Mouse (Mus musculus) layer of hippocampus, postnatal 25 days (tissue): Measurements from ENCODE around the gene Gosr1. TPM values are rescaled to one million over a fixed set of nuclear protein-coding genes. Genes with fewer than 3 reads are reported as not detected.
"Not testable (repeated sequence)": the region's sequence is repeated elsewhere in the genome, so short reads cannot be mapped to it uniquely, and the experiment has no call there.

Source experiments
- DNase-seq, 2 experiments: peaks; one replicate each; pipeline ENCODE4 v3.0.0; 2022; ENCODE audit warnings: mixed read lengths in 2 of 2, low spot score in 1 of 2; ENCODE audit errors: extremely low spot score in 1 of 2
- total RNA-seq, 2 experiments: library from RNA; stranded (reverse); gene quantifications; 2 replicates each; pipeline ENCODE4 v1.2.3; 2021

Gene Gosr1
- total RNA-seq, 2 experiments from 2014 or later, result 50.1 to 58.1 TPM

- DNase-seq, result no peak
These were observed 24.3 kb downstream of the Gosr1 start for GRCm38 (mm10) chr11:76739125-76739524.

DNA sequence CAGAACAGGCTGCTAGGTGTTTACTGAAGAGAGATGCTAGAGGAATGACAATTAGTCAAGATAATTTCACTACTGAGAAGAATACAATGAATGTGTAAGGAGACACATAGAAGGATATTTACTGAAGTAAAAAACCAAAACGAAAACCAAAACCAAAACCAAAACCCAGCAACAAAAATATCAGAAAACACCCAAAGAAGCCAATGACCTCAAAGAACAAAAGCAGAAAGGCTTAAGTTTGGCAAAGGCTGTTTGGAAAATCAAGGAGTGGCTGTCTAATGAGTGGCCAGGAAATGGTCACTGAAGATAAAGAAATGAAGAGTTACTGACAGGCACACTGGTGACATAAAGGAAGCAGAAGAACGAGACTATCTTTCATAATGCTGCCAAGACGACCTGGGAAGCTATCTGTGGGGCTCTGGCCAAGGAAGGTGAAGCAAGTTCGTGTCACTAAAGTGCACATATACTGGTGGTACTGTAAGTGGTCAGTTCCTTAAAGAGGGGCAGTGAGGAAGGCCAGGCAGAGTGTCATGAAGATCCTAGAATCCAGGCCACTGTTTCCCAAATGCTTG is 27.5 kb downstream of the Gosr1 start:
- DNase-seq, result no peak

DNA sequence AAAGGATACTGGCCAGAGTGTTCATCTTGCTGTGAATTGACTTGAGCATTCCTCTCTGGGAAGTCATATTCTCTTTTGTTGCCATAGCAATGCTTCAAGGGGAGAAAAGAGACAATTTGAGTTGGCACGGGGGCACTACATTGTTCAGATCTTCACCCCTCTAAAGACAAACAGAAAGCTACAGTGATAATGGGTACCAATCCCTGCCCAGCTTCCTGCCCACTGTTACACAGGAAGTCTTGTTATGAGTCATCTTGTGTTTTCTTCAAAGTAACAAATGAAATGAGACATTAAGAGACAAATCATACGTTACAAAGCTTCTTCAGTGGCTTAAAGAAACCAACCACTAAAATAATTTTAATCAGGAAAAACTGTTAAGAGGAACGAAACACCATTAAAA is 28.8 kb downstream of the Gosr1 start:
- no peak for DNase-seq

DNA sequence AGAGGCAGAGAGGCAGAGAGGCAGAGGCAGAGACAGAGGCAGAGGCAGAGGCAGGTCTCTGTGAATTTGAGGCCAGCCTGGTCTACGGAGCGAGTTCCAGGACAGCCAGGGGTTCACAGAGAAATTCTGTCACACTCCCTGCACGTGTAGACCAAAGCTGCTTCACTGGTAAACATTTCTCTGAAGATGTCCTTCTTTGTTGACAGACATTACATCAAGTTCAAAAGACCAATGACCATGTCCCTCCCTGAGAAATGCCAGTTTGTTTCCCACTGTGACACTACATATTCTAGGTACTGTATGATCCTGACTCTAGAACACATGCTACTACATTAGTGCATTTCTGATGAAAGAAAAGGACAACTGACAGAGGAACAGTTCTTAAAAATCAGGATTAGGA is 32.7 kb downstream of the Gosr1 start:
- no peak for DNase-seq

GRCm38 (mm10) chr11:76728093-76728492 is 35.3 kb downstream of the Gosr1 start:
- DNase-seq, result no peak

DNA sequence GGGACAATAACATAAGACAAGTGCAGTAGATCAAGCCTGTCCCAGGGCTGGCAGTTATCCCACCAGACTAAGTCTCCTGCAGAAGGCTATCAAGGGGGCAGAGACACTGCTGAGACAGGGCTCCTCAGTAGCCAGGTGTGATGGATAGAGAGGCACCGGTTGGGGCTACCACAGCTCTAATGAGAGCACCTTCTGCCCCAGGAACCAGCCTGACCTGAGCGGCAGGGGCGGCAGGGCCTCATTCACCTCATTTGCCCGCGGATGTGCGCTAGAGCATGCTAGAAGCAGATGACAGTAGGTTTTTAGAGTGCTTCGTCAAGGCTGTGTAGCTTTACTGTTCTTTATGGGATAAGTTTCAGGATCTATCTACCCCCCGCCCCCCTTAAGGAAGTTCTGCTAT is 39.5 kb downstream of the Gosr1 start:
- no peak for DNase-seq

DNA sequence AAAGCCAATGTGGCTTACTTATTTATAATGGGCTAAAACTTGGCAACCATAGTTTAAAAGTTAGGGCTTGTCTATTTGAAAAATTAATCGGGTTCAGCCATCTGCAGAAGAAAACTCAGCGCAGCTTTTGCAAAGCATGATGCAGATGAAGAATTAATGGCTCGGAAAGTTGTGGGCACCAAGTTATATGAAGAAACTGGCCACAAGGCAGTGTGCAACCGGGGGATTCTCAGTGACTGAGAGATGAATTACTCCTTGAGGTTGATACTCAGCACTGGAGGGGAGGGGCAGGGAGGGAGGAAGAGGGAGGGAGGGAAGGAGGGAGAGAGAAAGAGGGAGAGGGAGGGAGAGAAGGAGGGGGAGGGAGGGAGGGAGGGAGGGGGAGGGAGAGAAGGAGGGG is 46.4 kb downstream of the Gosr1 start:
- DNase-seq, result no peak

GRCm38 (mm10) chr11:76709625-76710452 is 53.5 kb downstream of the Gosr1 start:
- DNase-seq, result no peak

DNA sequence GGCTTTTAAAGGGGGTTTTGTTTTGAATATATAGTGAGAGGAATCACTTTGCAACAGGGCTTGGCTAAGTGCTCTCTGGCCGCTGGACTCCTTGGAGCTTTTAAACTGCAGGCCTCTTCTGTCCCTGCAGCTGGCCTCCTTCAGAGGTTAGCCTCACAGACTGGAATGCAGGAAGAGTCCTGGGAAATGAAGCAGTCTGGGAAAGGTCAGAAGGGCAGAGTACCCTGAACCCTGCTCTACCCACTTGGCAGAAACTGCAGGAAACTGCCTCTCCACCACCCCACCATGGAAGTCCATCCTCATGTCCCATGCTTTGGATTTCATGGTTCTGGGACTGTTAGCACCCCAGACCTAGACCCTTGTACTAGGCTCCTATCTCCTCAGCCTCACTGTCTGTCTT is 54.5 kb downstream of the Gosr1 start:
- no peak for DNase-seq

DNA sequence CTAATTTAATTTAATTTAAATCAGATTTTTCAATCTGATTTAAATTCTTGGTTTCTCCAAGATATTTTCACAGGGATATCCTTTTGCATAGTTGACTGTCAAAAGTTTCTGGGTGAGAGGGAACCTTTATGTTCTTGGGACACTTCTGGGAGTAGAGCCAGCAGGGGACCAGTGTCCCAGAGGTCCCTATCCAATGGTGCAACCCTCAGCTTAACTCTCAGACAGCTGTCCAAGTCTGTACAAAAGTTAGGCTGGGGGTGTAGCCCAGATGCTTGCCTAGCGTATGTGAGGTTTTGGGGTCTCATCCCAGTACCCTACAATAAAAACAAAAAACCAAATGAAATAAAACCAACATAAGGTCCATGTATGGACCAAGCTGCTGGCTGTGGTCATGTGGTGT is 55.3 kb downstream of the Gosr1 start:
- DNase-seq, result no peak

DNA sequence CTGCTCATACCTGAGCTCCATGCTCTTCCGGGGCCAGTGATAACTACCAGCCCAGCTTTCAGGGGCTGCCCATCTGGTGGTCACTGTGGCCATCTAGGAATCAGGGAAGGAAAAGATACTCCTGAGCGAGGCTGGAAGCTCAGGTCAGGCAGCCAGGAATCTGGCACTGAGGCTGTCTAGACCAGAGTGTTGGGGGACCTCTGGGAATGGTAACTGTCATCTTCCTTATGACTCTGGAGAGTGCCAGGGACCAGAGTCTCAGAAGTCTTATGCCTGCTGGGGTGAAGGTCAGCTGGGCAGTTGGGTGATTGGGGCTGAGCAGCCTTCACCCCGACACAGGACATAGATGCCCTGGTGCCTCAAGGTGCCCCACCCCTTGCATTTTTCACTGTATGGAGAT is 55.7 kb downstream of the Gosr1 start:
- no peak for DNase-seq

DNA sequence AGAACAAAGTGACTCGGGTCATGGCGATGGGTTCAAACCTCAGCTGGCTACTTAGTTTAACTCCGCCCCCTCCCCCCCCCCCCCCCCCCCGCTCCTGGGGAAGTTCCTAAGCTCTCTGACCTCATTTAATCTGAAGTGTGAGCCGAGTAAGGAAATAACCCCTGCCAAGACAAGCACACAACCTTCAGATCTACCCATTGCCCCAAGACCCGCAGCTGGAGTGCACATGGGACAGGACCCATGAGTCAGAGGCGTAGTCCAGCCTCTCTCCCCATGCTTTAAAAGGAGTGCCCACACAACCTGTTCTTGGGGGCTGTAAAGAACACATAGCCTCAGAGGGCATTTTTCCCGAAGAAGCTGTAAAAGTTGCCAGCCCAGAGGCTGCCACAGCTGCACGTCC is 63.8 kb downstream of the Gosr1 start:
- no peak for DNase-seq

DNA sequence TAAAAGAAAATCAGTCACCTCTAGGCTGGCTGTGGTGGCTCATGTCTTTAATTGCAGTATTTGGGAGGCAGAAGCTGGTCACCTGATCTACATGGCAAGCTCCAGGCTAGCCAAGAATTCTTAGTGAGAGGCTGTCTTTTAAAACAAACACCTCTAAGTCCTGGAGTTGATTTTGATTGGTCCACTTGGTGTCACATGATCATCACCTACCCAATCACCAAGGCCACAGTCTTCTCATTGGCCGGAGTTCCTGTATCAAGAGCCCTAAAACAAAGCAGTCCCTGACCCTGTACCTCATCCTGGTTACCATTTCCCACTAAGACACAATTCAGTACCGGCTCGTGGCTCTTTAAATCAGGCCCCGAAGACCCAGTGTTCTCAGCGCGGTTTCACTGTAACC is 67.6 kb downstream of the Gosr1 start:
- DNase-seq, result no peak

- no peak for DNase-seq
These were observed 71.3 kb downstream of the Gosr1 start for GRCm38 (mm10) chr11:76692096-76692495.

DNA sequence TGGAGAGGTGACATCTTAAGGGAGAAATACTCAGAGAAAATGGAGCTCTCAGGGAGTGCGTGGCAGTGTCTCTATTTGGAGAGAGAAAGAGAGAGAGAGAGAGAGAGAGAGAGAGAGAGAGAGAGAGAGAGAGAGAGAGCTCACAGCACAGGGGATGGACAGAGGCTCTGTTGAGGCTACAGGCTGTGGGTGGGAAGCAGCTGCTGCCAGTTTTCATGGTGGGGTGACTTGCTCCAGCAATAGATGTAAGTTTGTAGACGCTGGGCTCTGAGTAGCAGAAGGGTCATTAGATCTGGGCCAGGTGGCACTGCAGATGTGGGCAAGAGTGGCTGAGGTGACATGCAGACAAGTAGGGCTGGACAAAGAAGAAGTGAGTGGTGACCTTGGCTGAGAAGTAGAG is 77.8 kb downstream of the Gosr1 start:
- DNase-seq, result no peak

DNA sequence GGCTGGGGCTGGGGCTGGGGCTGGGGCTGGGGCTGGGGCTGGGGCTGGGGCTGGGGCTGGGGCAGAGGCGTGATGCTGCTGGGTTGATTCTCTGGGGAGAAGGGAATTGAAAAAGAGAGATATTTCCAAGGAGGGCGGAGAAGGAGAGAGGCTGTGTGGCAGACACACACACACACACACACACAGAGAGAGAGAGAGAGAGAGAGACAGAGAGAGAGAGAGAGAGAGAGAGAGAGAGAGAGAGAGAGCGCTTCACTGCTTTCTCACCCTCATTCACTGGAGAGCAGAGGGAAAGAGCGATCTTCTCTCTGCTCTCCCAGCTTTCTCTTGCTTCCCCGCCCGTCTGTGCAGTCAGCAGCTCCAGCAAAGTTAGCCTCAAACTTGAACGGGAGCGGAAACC is 83.9 kb downstream of the Gosr1 start, which contains the start of gene Trarg1:
Gene Trarg1, plus strand, starts transcription at position 301 of the 400 bp plus-strand sequence.
- DNase-seq, result not testable (repeated sequence)

Other genes with a start within 250 kb of the Gosr1 start
- gene Abr, start 141.3 kb downstream of the Gosr1 start, total RNA-seq, result 100 to 1,000 TPM; 487 to 511 TPM
- gene Bhlha9, start 91.1 kb downstream of the Gosr1 start, total RNA-seq, result 1 to 10 TPM; 5.4 TPM
- under 1 TPM; 0.38 to 0.42 TPM for gene Trarg1, start 83.8 kb downstream of the Gosr1 start, total RNA-seq
- 10 to 100 TPM; 57.7 to 62.8 TPM for gene Cpd, start 83.4 kb upstream of the Gosr1 start, total RNA-seq
- gene Tmigd1, start 138.6 kb upstream of the Gosr1 start, total RNA-seq, result not detected
- 10 to 100 TPM; 58.4 to 58.7 TPM for gene Blmh, start 161.2 kb upstream of the Gosr1 start, total RNA-seq
- gene Slc6a4, start 235.0 kb upstream of the Gosr1 start, total RNA-seq, result under 1 TPM in 1 of 2 experiments, not detected in 1; 0.15 TPM